In genomic region chr2:21280794-21281420, GRCm38 (mm10) we compare ENCODE assay signal across 9 mouse cellular contexts.
DNase-seq lines count a peak whose midpoint lies in the region; ATAC-seq and TF ChIP-seq lines count a peak whose summit lies in the region.
"Had no signal": no experiment of that assay in that cellular context is flagged by ENCODE, and none has a peak within 500 bp of the region (broad histone marks: within the 10 kb centered on the region; RNA-seq: fewer than 3 reads in every experiment).

No protein-coding gene starts in this region.

- H3K4me1 ChIP-seq in bone marrow, adult 2 months (ENCODE audit: control insufficient read depth, insufficient read depth, low read length): no peaks in the 10 kb centered on the region
- no peaks in the 10 kb centered on the region for H3K4me1 ChIP-seq in embryonic fibroblast, embryonic 13.5 days (ENCODE audit: control insufficient read depth, insufficient read depth, low read length)
- no peaks in the 10 kb centered on the region for H3K4me1 ChIP-seq in heart, embryonic 11.5 days (ENCODE audit: control insufficient read depth, insufficient read depth, low read length)
- H3K4me1 ChIP-seq in liver, embryonic 12.5 days: no peaks in the 10 kb centered on the region
- no peaks in the 10 kb centered on the region for H3K4me1 ChIP-seq in neural tube, embryonic 12.5 days
- no peaks in the 10 kb centered on the region for H3K4me1 ChIP-seq in stomach, postnatal 0 days (replicated peaks; ENCODE audit: control insufficient read depth, insufficient read depth)
- H3K4me1 ChIP-seq: embryonic facial prominence, embryonic 12.5 days had no signal

- TF ChIP-seq EP300 in stomach, postnatal 0 days (optimal IDR thresholded peaks at IDR 0.05): no peak

- H3K79me2 ChIP-seq in C2C12 (ENCODE audit: control insufficient read depth, insufficient read depth): no peaks in the 10 kb centered on the region

- H3K79me3 ChIP-seq in C2C12 (ENCODE audit: low read depth): no peaks in the 10 kb centered on the region

- H3K4me2 ChIP-seq in heart, embryonic 11.5 days: no peak overlapping the region
- no peak overlapping the region for H3K4me2 ChIP-seq in liver, embryonic 12.5 days
- no peak overlapping the region for H3K4me2 ChIP-seq in neural tube, embryonic 12.5 days (replicated peaks)
- H3K4me2 ChIP-seq in stomach, postnatal 0 days (replicated peaks; ENCODE audit: low read depth): no peak overlapping the region
- H3K4me2 ChIP-seq: embryonic facial prominence, embryonic 12.5 days had no signal

- no peak overlapping the region for H3K27ac ChIP-seq in bone marrow, adult 2 months (ENCODE audit: control insufficient read depth, insufficient read depth, low read depth, low read length, poor library complexity)
- no peak overlapping the region for H3K27ac ChIP-seq in embryonic fibroblast, embryonic 13.5 days (ENCODE audit: insufficient read depth, low read length)
- H3K27ac ChIP-seq in heart, embryonic 11.5 days (ENCODE audit: low read depth, low read length): no peak overlapping the region
- no peak overlapping the region for H3K27ac ChIP-seq in liver, embryonic 12.5 days
- H3K27ac ChIP-seq in neural tube, embryonic 12.5 days: no peak overlapping the region
- no peak overlapping the region for H3K27ac ChIP-seq in stomach, postnatal 0 days (replicated peaks)
- H3K27ac ChIP-seq: embryonic facial prominence, embryonic 12.5 days had no signal

- H3K9ac ChIP-seq in heart, embryonic 11.5 days (ENCODE audit: low read depth, low read length): no peak overlapping the region
- no peak overlapping the region for H3K9ac ChIP-seq in liver, embryonic 12.5 days
- H3K9ac ChIP-seq in neural tube, embryonic 12.5 days: no peak overlapping the region
- no peak overlapping the region for H3K9ac ChIP-seq in stomach, postnatal 0 days (ENCODE audit: low read length)
- H3K9ac ChIP-seq: embryonic facial prominence, embryonic 12.5 days had no signal

- H3K36me3 ChIP-seq in C2C12 (ENCODE audit: control insufficient read depth, insufficient read depth): no peaks in the 10 kb centered on the region
- H3K36me3 ChIP-seq in heart, embryonic 11.5 days (ENCODE audit: control insufficient read depth, insufficient read depth, low read length): no peaks in the 10 kb centered on the region
- no peaks in the 10 kb centered on the region for H3K36me3 ChIP-seq in liver, embryonic 12.5 days
- H3K36me3 ChIP-seq in neural tube, embryonic 12.5 days: no peaks in the 10 kb centered on the region
- no peaks in the 10 kb centered on the region for H3K36me3 ChIP-seq in stomach, postnatal 0 days (ENCODE audit: control insufficient read depth, insufficient read depth, low read length)
- H3K36me3 ChIP-seq: embryonic facial prominence, embryonic 12.5 days had no signal

- no peak overlapping the region for H3K4me3 ChIP-seq in C2C12 (ENCODE audit: insufficient read depth, poor library complexity, severe bottlenecking)
- no peak overlapping the region for H3K4me3 ChIP-seq in bone marrow, adult 2 months (replicated peaks; ENCODE audit: control insufficient read depth, low read depth, low read length)
- H3K4me3 ChIP-seq in embryonic fibroblast, embryonic 13.5 days (ENCODE audit: insufficient read depth, low read length): no peak overlapping the region
- H3K4me3 ChIP-seq in heart, embryonic 11.5 days (ENCODE audit: low read depth, low read length): no peak overlapping the region
- no peak overlapping the region for H3K4me3 ChIP-seq in liver, embryonic 12.5 days
- H3K4me3 ChIP-seq in neural tube, embryonic 12.5 days: no peak overlapping the region
- no peak overlapping the region for H3K4me3 ChIP-seq in stomach, postnatal 0 days (ENCODE audit: low read depth, low read length)
- H3K4me3 ChIP-seq: embryonic facial prominence, embryonic 12.5 days had no signal

- no peaks in the 10 kb centered on the region for H3K9me3 ChIP-seq in heart, embryonic 11.5 days (replicated peaks; ENCODE audit: control insufficient read depth, low read length)
- H3K9me3 ChIP-seq in liver, embryonic 12.5 days (replicated peaks): no peaks in the 10 kb centered on the region
- H3K9me3 ChIP-seq in neural tube, embryonic 12.5 days: no peaks in the 10 kb centered on the region
- no peaks in the 10 kb centered on the region for H3K9me3 ChIP-seq in stomach, postnatal 0 days (ENCODE audit: control insufficient read depth, low read length)
- H3K9me3 ChIP-seq: embryonic facial prominence, embryonic 12.5 days had no signal

- H3K27me3 ChIP-seq in C2C12 (ENCODE audit: control insufficient read depth, insufficient read depth, insufficient read length): peaks cover 4% of the 10 kb centered on the region
- no peaks in the 10 kb centered on the region for H3K27me3 ChIP-seq in heart, embryonic 11.5 days (ENCODE audit: control insufficient read depth, insufficient read depth, low read length)
- H3K27me3 ChIP-seq in liver, embryonic 12.5 days (replicated peaks): no peaks in the 10 kb centered on the region
- no peaks in the 10 kb centered on the region for H3K27me3 ChIP-seq in neural tube, embryonic 12.5 days (replicated peaks)
- no peaks in the 10 kb centered on the region for H3K27me3 ChIP-seq in stomach, postnatal 0 days (ENCODE audit: control insufficient read depth, insufficient read depth, low read length)
- H3K27me3 ChIP-seq: embryonic facial prominence, embryonic 12.5 days had no signal

- TF ChIP-seq POLR2A in bone marrow, adult 2 months (IDR thresholded peaks at IDR 0.05; ENCODE audit: borderline replicate concordance, control insufficient read depth, low read depth, low read length): no peak
- TF ChIP-seq POLR2A in embryonic fibroblast, embryonic 13.5 days (IDR thresholded peaks at IDR 0.05; ENCODE audit: low read depth, low read length): no peak

- peak; percentile 42; the same call in 1 of the 2 replicates for ATAC-seq in heart, embryonic 11.5 days (replicated peaks; ENCODE audit: insufficient number of reproducible peaks, low FRiP score, low TSS enrichment)
- ATAC-seq in liver, embryonic 12.5 days: peak; percentile 47; the same call in 1 of the 2 replicates
- ATAC-seq in neural tube, embryonic 12.5 days (ENCODE audit: low FRiP score, low read depth): peak; percentile 90
- ATAC-seq in stomach, postnatal 0 days (ENCODE audit: low FRiP score, low TSS enrichment): peak; percentile 65

- H3ac ChIP-seq in C2C12 (ENCODE audit: control insufficient read depth, insufficient read length, low read depth): no peak overlapping the region

- WGBS in bone marrow, adult 2 months: 32% methylated on average over 9 of the region's 9 CpGs
- 32% methylated on average over 9 of the region's 9 CpGs for WGBS in heart, embryonic 11.5 days (ENCODE audit: insufficient replicate concordance)
- WGBS in liver, embryonic 12.5 days (ENCODE audit: insufficient replicate concordance): 34% methylated on average over 9 of the region's 9 CpGs
- 36% methylated on average over 9 of the region's 9 CpGs for WGBS in neural tube, embryonic 12.5 days
- WGBS in stomach, postnatal 0 days: 31% methylated on average over 9 of the region's 9 CpGs

- peak; percentile 94 for TF ChIP-seq CTCF in C2C12 (IDR thresholded peaks at IDR 0.05; ENCODE audit: control insufficient read depth, insufficient read depth, insufficient read length)
- TF ChIP-seq CTCF in bone marrow, adult 2 months (IDR thresholded peaks at IDR 0.05; ENCODE audit: control insufficient read depth, insufficient read depth, low read length): peak; percentile 65
- peak; percentile 88 for TF ChIP-seq CTCF in embryonic fibroblast, embryonic 13.5 days (IDR thresholded peaks at IDR 0.05; ENCODE audit: borderline replicate concordance, insufficient read depth, low read length)
- peak; percentile 94 for TF ChIP-seq CTCF in stomach, postnatal 0 days (IDR thresholded peaks at IDR 0.05; ENCODE audit: low read depth)

- peak; percentile 89 for DNase-seq in kidney, postnatal 10 days
- DNase-seq in stomach, postnatal 0 days (ENCODE audit: low spot score): peak; percentile 78

TF ChIP-seq in C2C12, 6 proteins besides CTCF, POLR2A, EP300 and RAD21:
- TF ChIP-seq MAX (IDR thresholded peaks at IDR 0.05): no peak
- TF ChIP-seq MYOD1 (IDR thresholded peaks at IDR 0.05; ENCODE audit: control insufficient read depth, insufficient read length, low read depth): no peak
- no peak for TF ChIP-seq MYOG (IDR thresholded peaks at IDR 0.05; ENCODE audit: control insufficient read depth, extremely low read depth, insufficient read length)
- no peak for TF ChIP-seq USF1 (IDR thresholded peaks at IDR 0.05; ENCODE audit: low read depth)
- no peak for TF ChIP-seq CEBPB (IDR thresholded peaks at IDR 0.05; ENCODE audit: low read depth)
- TF ChIP-seq FOSL1 (IDR thresholded peaks at IDR 0.05; ENCODE audit: insufficient read depth, low read length, poor library complexity, severe bottlenecking): no peak
